Mouse (Mus musculus) olfactory bulb, adult 2 months (tissue): ENCODE measurements around the gene 1600014C23Rik. TPM values are rescaled to one million over a fixed set of nuclear protein-coding genes. Genes with fewer than 3 reads are reported as not detected.

Experiments
- H3K27ac ChIP-seq: fragments of 200-500 bp; 2 replicates; pipeline ENCODE4 v1.5.1; 2012; ENCODE audit warnings: low read depth, low read length; ENCODE audit not compliant: insufficient read depth
- H3K4me1 ChIP-seq: fragments of 200-500 bp; 2 replicates; pipeline ENCODE4 v1.6.1; 2012; ENCODE audit warnings: low read length; ENCODE audit not compliant: control insufficient read depth, insufficient read depth
- H3K4me3 ChIP-seq: fragments of 200-500 bp; 2 replicates; pipeline ENCODE4 v1.5.1; 2012; ENCODE audit warnings: mild to moderate bottlenecking, low read depth, low read length, moderate library complexity; ENCODE audit not compliant: insufficient read depth
- CTCF ChIP-seq: fragments of 200-500 bp; IDR thresholded peaks from 2 replicates; pipeline ENCODE4 v1.5.1; 2012; ENCODE audit warnings: low read depth, mild to moderate bottlenecking, low read length, moderate library complexity; ENCODE audit not compliant: insufficient read depth
- POLR2A ChIP-seq: fragments of 200-500 bp; IDR thresholded peaks from 2 replicates; pipeline ENCODE4 v1.6.1; 2012; ENCODE audit warnings: mild to moderate bottlenecking, low read depth, low read length, moderate library complexity; ENCODE audit not compliant: insufficient read depth
- WGBS: fragments of 180-500 bp; shearing (Covaris S2); methylation state at CpG from one replicate; pipeline ENCODE4 v1.1.7; 2018; 5-methylcytosine and 5-hydroxymethylcytosine counted together
- polyA plus RNA-seq: library from polyadenylated mRNA; stranded (reverse); fragments of >200 nt; gene quantifications from 2 replicates; pipeline ENCODE4 v1.2.4, GENCODE M21; 2012; ENCODE audit warnings: low replicate concordance; ENCODE audit not compliant: missing spikeins, insufficient read depth, insufficient read length

The 1600014C23Rik gene
- polyA plus RNA-seq: not detected in 2 replicates

DNA sequence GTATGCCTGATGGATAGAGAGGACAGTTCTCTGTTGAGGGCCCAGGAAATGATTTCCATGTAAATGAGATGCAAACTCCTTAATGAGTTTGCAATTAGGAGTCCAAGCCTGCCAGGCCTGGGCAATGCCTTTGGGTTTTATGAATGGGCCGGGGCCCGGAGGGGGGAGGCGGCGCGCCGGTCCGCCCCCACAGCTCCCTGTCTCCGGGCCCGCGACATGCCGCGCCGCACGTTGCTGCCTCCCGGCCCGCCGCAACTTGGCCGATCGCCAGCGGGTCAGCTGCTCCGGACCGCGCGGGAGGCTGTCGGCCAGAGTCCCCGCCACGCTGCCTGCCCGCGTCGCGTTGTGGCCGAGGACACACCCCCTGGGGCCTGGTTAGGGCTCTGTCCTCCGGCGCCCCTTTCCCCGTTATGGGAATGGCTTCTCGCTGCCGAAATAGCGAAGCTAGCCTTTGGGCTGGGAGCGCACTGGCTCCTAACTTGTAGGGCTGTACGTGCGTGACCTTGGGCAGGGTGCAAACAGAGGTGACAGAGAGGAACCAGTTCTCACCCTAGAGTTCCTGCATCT is at the start of gene 1600014C23Rik:
TSS of gene 1600014C23Rik (minus strand) at position 110 of the 567 bp plus-strand sequence.
- no peak for TF ChIP-seq POLR2A
- TF ChIP-seq CTCF: no peak
- peak within 1 kb of the TSS; percentile 40; the same call in 1 of the 2 replicates for H3K27ac ChIP-seq
- 3% methylated on average over 41 of the region's 41 CpGs for WGBS
- H3K4me1 ChIP-seq: peaks cover 26% of the 10 kb centered on the region
- H3K4me3 ChIP-seq: peak within 1 kb of the TSS; percentile 31

DNA sequence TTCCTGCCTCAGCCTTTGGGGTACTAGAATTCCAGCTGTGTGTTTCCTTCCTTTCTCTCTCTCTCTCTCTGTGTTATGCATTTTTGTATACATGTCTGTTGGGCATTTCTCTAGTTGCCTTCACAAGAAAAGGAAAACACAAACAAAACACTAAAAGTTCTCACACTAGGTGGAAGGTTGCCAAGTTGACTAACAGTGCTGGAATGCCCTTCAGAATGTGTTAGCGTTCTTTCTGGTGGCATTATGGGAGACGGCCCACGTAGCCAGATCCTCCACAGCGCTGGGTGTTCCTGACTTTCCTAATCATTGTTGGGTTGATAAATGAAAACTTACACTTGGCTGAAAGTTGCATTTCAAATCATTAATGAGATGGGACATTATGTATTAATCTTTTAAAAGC is 44.8 kb upstream of the 1600014C23Rik start:
- Histone ChIP-seq H3K4me1 (no peaks in the 10 kb centered on the region), H3K4me3 (no peak overlapping the region), H3K27ac (no peak overlapping the region)
- TF ChIP-seq POLR2A (no peak), CTCF (no peak)
- WGBS: 78% methylated on average over 4 of the region's 4 CpGs

DNA sequence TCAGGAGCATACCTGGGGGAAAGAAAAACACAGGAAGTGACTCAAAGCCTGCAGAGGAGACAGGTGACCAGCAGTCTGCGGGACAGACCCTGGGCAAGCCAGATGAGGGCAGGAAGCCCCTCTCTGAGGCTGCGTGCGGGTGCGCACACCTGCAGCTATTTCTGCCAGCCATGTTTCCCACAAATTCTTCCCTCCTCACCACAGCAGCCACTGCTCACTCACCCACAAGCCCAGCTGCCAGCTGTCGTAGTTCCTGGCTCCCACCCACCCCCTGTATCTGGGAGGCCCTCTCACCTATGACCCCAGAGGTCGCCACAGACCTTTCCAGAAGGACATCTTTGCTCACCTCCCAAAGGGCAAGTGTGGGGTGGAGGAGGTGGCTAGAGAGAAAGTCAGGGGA is 43.8 kb upstream of the 1600014C23Rik start:
- H3K4me3 ChIP-seq: no peak overlapping the region
- no peak for TF ChIP-seq CTCF
- no peak for TF ChIP-seq POLR2A
- H3K27ac ChIP-seq: no peak overlapping the region
- 93% methylated on average over 6 of the region's 6 CpGs for WGBS
- H3K4me1 ChIP-seq: no peaks in the 10 kb centered on the region

DNA sequence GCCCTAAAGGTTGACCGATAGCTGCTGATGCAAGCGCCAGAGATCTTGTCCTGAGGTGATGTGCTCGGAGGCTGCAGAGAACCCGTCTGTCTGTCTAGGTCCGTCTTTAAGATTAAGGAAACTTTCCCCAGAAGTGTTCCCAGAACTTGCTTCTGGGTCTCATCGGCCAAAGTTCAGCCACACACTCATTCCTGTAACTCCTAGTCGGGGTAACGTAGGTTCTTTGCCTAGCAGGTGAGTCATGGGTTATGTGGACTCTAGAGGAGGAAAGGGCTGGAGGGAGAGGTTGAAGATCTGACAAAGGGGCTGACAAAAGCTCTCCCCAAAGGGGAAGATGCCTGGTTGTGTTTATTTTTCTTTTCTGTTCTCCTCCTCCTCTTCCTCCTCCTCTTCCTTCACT is 42.5 kb upstream of the 1600014C23Rik start:
- no peak for TF ChIP-seq POLR2A
- no peak for TF ChIP-seq CTCF
- WGBS: 98% methylated on average over 8 of the region's 8 CpGs
- no peak overlapping the region for H3K27ac ChIP-seq
- H3K4me1 ChIP-seq: no peaks in the 10 kb centered on the region
- no peak overlapping the region for H3K4me3 ChIP-seq

DNA sequence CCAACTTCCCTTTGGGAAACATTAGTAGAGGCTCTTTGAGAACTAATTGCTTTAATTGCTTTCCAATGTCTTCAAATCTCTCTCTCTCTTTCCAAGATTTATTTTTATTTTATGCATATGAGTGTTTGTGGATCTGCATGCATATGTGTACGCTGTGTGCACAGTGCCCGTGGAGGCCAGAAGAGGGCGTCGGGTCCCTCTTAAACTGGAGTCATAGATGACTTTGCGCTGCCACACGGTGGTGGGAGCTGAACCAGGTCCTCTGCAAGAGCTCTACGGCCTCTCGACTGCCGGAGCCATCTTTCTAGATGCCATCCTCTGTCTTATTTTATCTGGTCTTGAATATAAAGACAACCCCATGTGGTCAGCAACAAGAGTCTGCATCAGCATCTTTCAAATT is 41.8 kb upstream of the 1600014C23Rik start:
- H3K4me1 ChIP-seq: peaks cover 2% of the 10 kb centered on the region; the same call in 1 of the 2 replicates
- TF ChIP-seq CTCF (no peak), POLR2A (no peak)
- WGBS: 93% methylated on average over 9 of the region's 9 CpGs
- no peak overlapping the region for H3K4me3 ChIP-seq
- H3K27ac ChIP-seq: no peak overlapping the region

DNA sequence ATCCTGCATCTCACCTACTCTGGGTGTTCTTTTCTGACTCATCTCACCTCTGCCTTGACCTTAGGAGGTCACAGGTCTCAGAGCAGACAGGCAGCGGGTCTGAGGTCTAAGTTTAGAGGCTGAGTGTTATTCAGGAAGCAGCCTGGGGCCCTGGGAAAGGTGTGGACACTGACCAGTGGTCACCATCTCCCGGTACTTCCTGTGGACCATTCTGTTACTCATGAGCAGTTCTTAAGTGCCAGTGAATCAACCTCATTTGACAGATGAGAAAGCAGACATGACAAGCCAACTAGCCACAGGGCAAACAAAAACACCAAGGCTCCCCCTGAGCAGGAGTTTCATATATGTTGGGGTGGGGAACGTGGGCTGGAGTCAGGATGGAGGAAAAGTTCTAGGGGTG is 38.9 kb upstream of the 1600014C23Rik start:
- WGBS: 93% methylated on average over 3 of the region's 3 CpGs
- Histone ChIP-seq H3K27ac (no peak overlapping the region), H3K4me1 (peaks cover 15% of the 10 kb centered on the region), H3K4me3 (no peak overlapping the region)
- TF ChIP-seq POLR2A: no peak
- no peak for TF ChIP-seq CTCF

DNA sequence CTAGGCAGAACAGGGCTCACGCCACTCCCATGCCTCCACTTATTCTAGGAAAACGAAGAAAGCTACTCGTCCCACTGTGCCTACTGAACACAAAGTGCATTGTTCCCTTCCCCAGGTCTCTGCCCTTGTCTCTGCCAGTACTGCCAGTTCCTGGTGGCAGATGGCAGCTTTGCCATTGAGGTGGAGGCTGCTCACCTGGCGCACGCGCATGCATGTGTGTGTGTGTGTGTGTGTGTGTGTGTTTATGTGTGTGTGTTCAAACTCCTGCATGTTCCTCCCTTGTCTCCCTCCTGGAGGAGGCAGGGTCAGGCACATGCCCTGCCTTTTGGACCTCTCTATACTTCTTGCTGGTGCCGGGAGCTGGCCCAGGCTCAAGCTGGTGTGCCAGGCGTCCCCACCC is 38.5 kb upstream of the 1600014C23Rik start:
- TF ChIP-seq CTCF: no peak
- no peak for TF ChIP-seq POLR2A
- Histone ChIP-seq H3K4me3 (no peak overlapping the region), H3K4me1 (peaks cover 18% of the 10 kb centered on the region), H3K27ac (no peak overlapping the region)
- 90% methylated on average over 8 of the region's 8 CpGs for WGBS

DNA sequence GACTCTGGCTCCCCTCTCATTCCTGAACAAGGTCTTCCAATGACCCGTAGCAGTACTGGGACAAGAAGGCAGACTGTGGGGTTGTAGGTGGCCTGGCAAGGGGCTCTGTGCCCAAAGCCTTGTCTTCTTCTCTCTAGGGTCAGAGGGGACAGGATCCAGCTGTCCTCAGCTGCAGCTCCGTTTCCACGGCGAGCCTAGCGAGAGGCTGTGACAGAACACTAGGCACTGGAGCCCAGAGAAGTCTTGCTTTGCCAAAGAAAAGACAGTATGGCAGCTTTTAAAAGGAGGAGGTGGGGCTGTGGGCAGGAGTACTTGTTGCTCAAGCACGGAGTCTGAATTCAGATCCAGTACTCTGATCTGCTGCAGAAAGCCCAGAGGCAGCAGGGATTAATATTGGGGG is 36.8 kb upstream of the 1600014C23Rik start:
- Histone ChIP-seq H3K27ac (no peak overlapping the region), H3K4me1 (peaks cover 26% of the 10 kb centered on the region), H3K4me3 (no peak overlapping the region)
- TF ChIP-seq POLR2A (no peak), CTCF (no peak)
- WGBS: 34% methylated on average over 6 of the region's 6 CpGs

DNA sequence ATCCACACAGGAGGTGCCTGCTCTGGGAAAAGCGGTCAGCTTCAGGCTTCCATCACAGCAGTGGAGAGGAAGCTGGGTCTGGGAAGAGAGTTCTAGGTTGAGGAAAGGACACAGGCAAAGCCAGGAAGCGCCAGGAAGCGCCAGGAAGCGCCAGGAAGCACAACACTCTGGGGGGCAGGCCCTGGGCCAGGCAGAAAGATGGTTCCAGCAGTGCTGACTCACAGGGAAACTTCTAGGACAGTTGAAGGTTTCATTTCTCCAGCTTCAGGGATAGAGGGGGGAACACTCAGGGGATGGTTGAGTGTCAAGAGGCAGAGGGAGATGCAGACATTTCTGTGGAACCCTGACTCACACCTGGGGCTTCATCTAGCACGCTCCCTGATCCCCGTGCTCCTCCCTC is 36.2 kb upstream of the 1600014C23Rik start:
- TF ChIP-seq POLR2A (no peak), CTCF (no peak)
- Histone ChIP-seq H3K4me1 (peaks cover 26% of the 10 kb centered on the region), H3K4me3 (no peak overlapping the region), H3K27ac (no peak overlapping the region)
- 78% methylated on average over 6 of the region's 6 CpGs for whole genome bisulfite sequencing
